Mouse (Mus musculus): ENCODE measurements at regions not wholly inside any gene's neighbourhood (a gene's known extent, or its start where the extent isn't known, plus 50 kb on each side); places are given as distances from the start of the nearest gene placed in this dataset.
A peak's percentile ranks its signal among the peaks of the same experiment; 100 is the strongest.

DNA sequence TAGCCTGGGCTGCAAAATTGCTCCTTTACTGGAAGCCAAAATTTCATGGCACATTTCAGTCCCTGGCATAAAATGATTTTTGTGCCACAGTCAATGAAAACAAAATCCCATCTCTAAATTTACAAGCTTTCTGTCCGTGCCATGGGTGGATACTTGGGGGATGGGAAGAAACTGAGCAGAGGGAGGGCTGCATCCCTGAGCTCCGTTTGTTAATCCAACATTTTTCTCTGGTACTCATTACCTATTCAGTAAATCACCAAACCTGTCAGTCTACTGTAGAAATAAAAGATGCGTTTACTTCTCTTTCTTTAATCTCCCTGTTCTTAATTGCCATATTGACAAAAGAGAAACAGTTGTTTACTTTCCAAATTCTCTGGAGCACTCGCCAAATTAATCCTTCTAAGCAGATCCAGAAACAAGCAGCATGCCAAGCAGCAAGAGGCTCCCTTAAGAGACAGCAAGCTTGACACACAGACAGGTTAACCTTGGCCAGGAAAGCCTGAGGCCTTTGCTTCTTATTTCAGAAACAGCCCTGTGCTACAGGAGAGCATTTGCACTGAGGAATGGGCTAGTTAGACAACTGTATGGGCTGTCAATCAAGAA lies 326.6 kb downstream of the Nsun3 start:
- no peaks in the 10 kb centered on the region for H3K4me1 ChIP-seq (replicated peaks; ENCODE audit: low read depth, low read length)
- no peaks in the 10 kb centered on the region for H3K27me3 ChIP-seq (ENCODE audit: insufficient read depth, low read length)
- H3K9me3 ChIP-seq (ENCODE audit: low read length): 0 out of 2 replicates have a peak, but pooled peaks cover 4% of the 10 kb centered on the region
- H3K36me3 ChIP-seq (ENCODE audit: insufficient read depth, low read length): no peaks in the 10 kb centered on the region
- TF ChIP-seq CTCF (conservative IDR thresholded peaks at IDR 0.05; ENCODE audit: low read length) (no peak), POU5F1 (IDR thresholded peaks at IDR 0.05; ENCODE audit: borderline replicate concordance, low read length) (no peak), NANOG (IDR thresholded peaks at IDR 0.05; ENCODE audit: borderline replicate concordance, low read length) (no peak)
- H3K4me3 ChIP-seq (replicated peaks; ENCODE audit: low read length): no peak overlapping the region

GRCm38 (mm10) chr16:62449735-62450134 lies 336.9 kb downstream of the Nsun3 start:
- Histone ChIP-seq H3K4me1 (replicated peaks; ENCODE audit: low read depth, low read length) (no peaks in the 10 kb centered on the region), H3K36me3 (ENCODE audit: insufficient read depth, low read length) (no peaks in the 10 kb centered on the region), H3K9me3 (ENCODE audit: low read length) (peaks cover 2% of the 10 kb centered on the region; the same call in 1 of the 2 replicates), H3K4me3 (replicated peaks; ENCODE audit: low read length) (no peak overlapping the region), H3K27me3 (ENCODE audit: insufficient read depth, low read length) (no peaks in the 10 kb centered on the region)
- TF ChIP-seq NANOG (IDR thresholded peaks at IDR 0.05; ENCODE audit: borderline replicate concordance, low read length): no peak
- TF ChIP-seq CTCF (conservative IDR thresholded peaks at IDR 0.05; ENCODE audit: low read length): no peak
- no peak for TF ChIP-seq POU5F1 (IDR thresholded peaks at IDR 0.05; ENCODE audit: borderline replicate concordance, low read length)

GRCm38 (mm10) chr16:62447380-62447779 lies 339.2 kb downstream of the Nsun3 start:
- Histone ChIP-seq H3K4me3 (replicated peaks; ENCODE audit: low read length) (no peak overlapping the region), H3K36me3 (ENCODE audit: insufficient read depth, low read length) (no peaks in the 10 kb centered on the region), H3K27me3 (ENCODE audit: insufficient read depth, low read length) (no peaks in the 10 kb centered on the region), H3K9me3 (ENCODE audit: low read length) (peaks cover 2% of the 10 kb centered on the region; the same call in 1 of the 2 replicates), H3K4me1 (replicated peaks; ENCODE audit: low read depth, low read length) (no peaks in the 10 kb centered on the region)
- TF ChIP-seq NANOG (IDR thresholded peaks at IDR 0.05; ENCODE audit: borderline replicate concordance, low read length) (no peak), POU5F1 (IDR thresholded peaks at IDR 0.05; ENCODE audit: borderline replicate concordance, low read length) (no peak), CTCF (conservative IDR thresholded peaks at IDR 0.05; ENCODE audit: low read length) (no peak)

- Histone ChIP-seq H3K27me3 (ENCODE audit: insufficient read depth, low read length) (no peaks in the 10 kb centered on the region), H3K4me3 (replicated peaks; ENCODE audit: low read length) (no peak overlapping the region), H3K4me1 (replicated peaks; ENCODE audit: low read depth, low read length) (no peaks in the 10 kb centered on the region), H3K9me3 (ENCODE audit: low read length) (no peaks in the 10 kb centered on the region), H3K36me3 (ENCODE audit: insufficient read depth, low read length) (no peaks in the 10 kb centered on the region)
- TF ChIP-seq POU5F1 (IDR thresholded peaks at IDR 0.05; ENCODE audit: borderline replicate concordance, low read length): no peak
- TF ChIP-seq CTCF (conservative IDR thresholded peaks at IDR 0.05; ENCODE audit: low read length): no peak
- TF ChIP-seq NANOG (IDR thresholded peaks at IDR 0.05; ENCODE audit: borderline replicate concordance, low read length): no peak
These were observed 345.4 kb downstream of the Nsun3 start for GRCm38 (mm10) chr16:62441197-62441596.

DNA sequence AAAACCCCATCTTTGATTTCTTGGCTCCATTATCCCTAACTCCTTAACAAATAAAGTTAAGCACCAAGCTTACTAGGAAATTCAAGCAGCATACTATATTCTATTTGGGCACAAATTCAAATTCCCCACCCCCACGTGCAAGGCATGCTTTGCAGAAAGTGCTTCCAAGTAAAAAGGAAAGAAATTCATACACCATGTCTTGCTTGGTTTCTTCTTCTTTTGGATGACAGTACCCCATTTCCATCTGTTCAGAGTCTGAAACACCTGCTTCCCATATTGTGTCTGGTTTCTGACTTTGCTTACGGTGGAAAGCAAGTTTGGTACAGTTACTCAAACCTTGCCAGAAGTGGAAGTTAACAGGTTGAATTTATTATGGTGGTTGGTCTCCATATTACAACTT lies 353.5 kb downstream of the Nsun3 start:
- no peaks in the 10 kb centered on the region for H3K9me3 ChIP-seq (ENCODE audit: low read length)

DNA sequence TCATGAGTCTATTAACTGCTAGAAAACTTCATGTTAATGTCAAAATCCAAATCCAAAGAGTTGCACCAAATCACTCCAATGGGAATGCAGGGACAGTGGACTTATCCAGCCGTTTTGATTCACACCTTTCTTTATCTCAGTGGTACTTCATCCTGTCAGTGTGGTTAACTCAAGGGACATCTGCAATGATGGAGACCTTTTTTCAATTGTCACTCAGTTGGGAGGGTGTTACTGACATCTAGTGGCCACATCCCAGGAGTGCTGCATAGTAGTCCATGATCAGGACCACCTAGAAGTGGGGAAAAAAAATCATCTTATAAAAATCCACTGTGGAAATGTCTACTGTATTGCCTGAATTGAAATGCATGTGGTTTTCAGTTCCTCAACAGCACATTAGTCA lies 372.1 kb downstream of the Nsun3 start:
- TF ChIP-seq POU5F1 (IDR thresholded peaks at IDR 0.05; ENCODE audit: borderline replicate concordance, low read length): no peak
- TF ChIP-seq CTCF (conservative IDR thresholded peaks at IDR 0.05; ENCODE audit: low read length): peak; percentile 68
- Histone ChIP-seq H3K36me3 (ENCODE audit: insufficient read depth, low read length) (no peaks in the 10 kb centered on the region), H3K27me3 (ENCODE audit: insufficient read depth, low read length) (no peaks in the 10 kb centered on the region), H3K4me1 (replicated peaks; ENCODE audit: low read depth, low read length) (no peaks in the 10 kb centered on the region), H3K4me3 (replicated peaks; ENCODE audit: low read length) (no peak overlapping the region), H3K9me3 (ENCODE audit: low read length) (no peaks in the 10 kb centered on the region)

More for the DNA sequence above, 353.5 kb downstream of the Nsun3 start:
- H3K27me3 ChIP-seq (ENCODE audit: insufficient read depth, low read length): no peaks in the 10 kb centered on the region
- no peak overlapping the region for H3K4me3 ChIP-seq (replicated peaks; ENCODE audit: low read length)
- TF ChIP-seq CTCF (conservative IDR thresholded peaks at IDR 0.05; ENCODE audit: low read length): no peak
- no peak for TF ChIP-seq POU5F1 (IDR thresholded peaks at IDR 0.05; ENCODE audit: borderline replicate concordance, low read length)
- TF ChIP-seq NANOG (IDR thresholded peaks at IDR 0.05; ENCODE audit: borderline replicate concordance, low read length): no peak
- H3K36me3 ChIP-seq (ENCODE audit: insufficient read depth, low read length): no peaks in the 10 kb centered on the region
- H3K4me1 ChIP-seq (replicated peaks; ENCODE audit: low read depth, low read length): no peaks in the 10 kb centered on the region

- Histone ChIP-seq H3K27me3 (ENCODE audit: insufficient read depth, low read length) (no peaks in the 10 kb centered on the region), H3K36me3 (ENCODE audit: insufficient read depth, low read length) (no peaks in the 10 kb centered on the region), H3K4me1 (replicated peaks; ENCODE audit: low read depth, low read length) (no peaks in the 10 kb centered on the region), H3K9me3 (ENCODE audit: low read length) (no peaks in the 10 kb centered on the region), H3K4me3 (replicated peaks; ENCODE audit: low read length) (no peak overlapping the region)
- no peak for TF ChIP-seq CTCF (conservative IDR thresholded peaks at IDR 0.05; ENCODE audit: low read length)
- TF ChIP-seq POU5F1 (IDR thresholded peaks at IDR 0.05; ENCODE audit: borderline replicate concordance, low read length): no peak
- no peak for TF ChIP-seq NANOG (IDR thresholded peaks at IDR 0.05; ENCODE audit: borderline replicate concordance, low read length)
These were observed 379.0 kb downstream of the Nsun3 start for GRCm38 (mm10) chr16:62407526-62408165.

- Histone ChIP-seq H3K9me3 (ENCODE audit: low read length) (no peaks in the 10 kb centered on the region), H3K4me1 (replicated peaks; ENCODE audit: low read depth, low read length) (no peaks in the 10 kb centered on the region), H3K36me3 (ENCODE audit: insufficient read depth, low read length) (no peaks in the 10 kb centered on the region), H3K4me3 (replicated peaks; ENCODE audit: low read length) (no peak overlapping the region), H3K27me3 (ENCODE audit: insufficient read depth, low read length) (no peaks in the 10 kb centered on the region)
- TF ChIP-seq NANOG (IDR thresholded peaks at IDR 0.05; ENCODE audit: borderline replicate concordance, low read length) (no peak), POU5F1 (IDR thresholded peaks at IDR 0.05; ENCODE audit: borderline replicate concordance, low read length) (no peak), CTCF (conservative IDR thresholded peaks at IDR 0.05; ENCODE audit: low read length) (no peak)
These were observed 380.2 kb downstream of the Nsun3 start for GRCm38 (mm10) chr16:62406458-62406857.
